Mouse (Mus musculus) heart, adult 8-10 months (tissue): ENCODE results near the gene Clock. TPM values are rescaled to one million over a fixed set of nuclear protein-coding genes. Genes with fewer than 3 reads are reported as not detected.
A peak's percentile ranks its signal among the peaks of the same experiment; 100 is the strongest.

Experiments used
- DNase-seq: peaks from one replicate; pipeline ENCODE4 v3.0.0; 2022; ENCODE audit warnings: low spot score
- total RNA-seq, 4 experiments: library from RNA; stranded (reverse); gene quantifications; 2 replicates each; pipeline ENCODE4 v1.2.4; 2022

Clock gene
- total RNA-seq: 10 to 100 TPM; 22.9 to 28.9 (median 23.7) TPM

DNA sequence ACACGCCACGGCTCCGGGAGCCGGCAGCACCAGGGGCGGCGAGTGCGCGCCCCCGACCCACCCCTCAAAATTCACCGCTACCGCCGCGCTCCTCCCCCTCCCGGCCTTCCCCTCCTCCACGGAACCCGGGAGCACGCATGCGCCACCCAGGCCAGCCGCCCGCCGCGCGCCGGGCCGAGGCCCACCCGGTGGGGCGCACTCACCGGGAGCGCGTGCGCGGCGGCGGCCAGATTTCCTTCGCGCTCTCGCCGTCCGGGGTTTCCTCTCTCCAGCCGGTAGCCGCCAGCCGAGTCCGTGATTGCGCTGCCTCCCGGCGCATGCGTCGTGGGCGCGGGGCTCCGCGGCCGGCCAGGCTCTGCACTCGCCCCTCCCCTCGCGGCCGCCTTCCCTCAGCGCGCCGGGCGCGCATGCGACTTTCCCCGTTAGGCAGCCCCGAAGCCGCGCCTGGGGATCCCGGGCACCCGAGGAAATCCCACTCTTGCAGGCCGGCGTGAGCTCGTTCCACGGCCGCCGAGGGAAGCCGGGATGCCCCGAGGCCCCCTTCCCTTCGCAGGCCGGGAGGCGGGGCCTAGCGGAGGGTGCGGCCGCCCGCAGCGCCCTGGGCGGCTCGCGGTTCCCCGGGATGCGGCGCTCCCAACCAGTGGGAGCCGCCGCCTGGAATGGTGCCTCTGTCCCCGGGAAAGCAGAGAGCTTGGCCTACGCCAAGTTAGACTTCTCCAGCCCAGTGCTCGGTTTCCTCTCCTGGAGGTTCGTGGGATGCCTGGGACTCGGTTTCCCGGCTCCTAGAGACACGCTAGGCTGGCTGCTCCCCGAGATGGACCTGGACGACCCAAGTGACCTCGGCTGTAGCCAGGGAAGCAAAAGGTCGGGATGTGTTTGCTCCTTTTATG is at the start of gene Clock:
Gene Clock, minus strand, starts transcription at position 341 of the 890 bp plus-strand sequence.
- peak; percentile 86 for DNase-seq

DNA sequence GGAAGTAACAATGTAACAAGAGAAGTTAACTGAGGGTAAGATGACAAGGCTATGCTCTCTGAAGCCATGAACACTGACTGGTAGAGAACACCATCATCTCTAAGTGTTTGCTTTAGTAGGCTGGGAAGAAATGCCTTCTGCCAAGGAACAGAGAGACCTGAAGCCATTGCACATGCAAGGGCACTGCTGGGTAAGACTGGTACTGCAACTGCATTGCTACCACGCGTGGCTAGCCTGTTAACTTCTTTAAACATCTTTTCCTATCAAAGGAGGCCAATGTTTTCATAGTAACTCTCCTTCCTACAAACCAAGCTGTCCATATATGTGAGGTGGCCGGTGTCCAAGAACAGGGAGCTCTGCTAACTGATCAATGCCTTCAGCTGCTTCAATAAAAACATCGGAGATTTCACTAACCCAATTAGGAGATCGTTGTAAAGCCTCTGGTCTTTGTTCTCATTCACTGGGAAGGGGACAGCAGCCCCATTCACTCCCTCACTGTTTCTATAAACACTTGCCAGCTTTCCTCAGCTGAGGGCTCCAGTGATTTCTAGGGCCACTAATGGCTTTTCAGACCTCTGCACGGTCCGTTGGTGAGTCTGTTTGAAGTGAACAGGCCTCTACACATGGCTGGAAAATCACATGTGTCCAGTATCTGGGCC is 47.5 kb upstream of the Clock start:
- no peak for DNase-seq

DNA sequence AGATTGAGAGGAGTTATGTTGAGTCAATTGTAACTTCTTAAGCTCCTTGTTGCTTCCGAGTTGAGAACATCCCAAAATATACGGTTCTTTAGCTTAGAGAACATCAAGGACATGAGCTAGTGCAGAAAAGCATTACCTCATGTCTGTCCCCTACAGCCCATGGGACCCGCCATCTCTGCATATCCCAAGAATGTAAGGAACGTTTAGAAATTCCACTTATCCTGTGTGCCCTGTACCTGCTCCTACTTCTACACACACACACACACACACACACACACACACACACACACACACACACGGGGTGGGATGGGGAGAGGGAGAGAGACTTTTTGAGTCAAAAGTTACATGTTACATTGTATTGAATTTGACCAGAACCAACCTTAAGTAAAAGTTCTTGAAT is 46.9 kb upstream of the Clock start:
- DNase-seq: no peak

DNA sequence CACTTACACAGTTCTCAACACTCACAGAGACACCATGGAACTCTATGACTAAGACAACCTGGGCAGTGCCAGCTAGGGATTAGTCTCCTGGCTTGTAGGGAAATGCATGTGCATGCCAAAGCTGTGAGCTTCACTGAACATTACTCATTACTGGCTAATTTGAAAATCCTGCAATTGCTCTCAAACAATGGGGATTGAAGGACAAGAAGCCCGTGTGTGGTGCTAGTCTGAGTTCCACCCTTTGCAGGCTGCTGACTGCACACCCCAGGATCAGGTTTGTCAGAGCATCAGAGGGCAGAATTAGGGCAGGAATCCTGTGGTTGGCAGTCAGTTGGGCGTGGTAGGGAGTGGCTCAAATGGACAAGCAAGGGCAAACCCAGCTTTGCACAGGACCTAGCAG is 41.5 kb upstream of the Clock start:
- DNase-seq: no peak

DNA sequence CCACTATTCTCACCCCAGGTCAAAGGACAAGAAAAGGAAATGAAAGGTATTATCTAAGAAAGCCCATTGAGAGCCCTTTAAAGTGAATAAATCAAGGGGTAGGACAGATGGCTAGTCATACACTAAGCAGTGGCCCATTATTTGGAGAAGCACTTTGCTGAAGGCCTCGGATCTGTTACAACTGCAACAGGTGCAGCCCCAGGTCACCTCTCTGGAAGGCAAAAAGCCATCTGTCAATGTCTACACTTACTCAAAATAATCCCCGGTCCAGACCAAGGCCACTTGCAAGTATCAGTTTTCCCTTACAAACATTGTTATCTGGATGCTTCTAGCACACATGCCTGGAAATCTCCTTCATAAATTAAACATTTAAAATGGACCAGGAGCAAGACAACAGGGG is 36.3 kb upstream of the Clock start:
- DNase-seq: no peak

DNA sequence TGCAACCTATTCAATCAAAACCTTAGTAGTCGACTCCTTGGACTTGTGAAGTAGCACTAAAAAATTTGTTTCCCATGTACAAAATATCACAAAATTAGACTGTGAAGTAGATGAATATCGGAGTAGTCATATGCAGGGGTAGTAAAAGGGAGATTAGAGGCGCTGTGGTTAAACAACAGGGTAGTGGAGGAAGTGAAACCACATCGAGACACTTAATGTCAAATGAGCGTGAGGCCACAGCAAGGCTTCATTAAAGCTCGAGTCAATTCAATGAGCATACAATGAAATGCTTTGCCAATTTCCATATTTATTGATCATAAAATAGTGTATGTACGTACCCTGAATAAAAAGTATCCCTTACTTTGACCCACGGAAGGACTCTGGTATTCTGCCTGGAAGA is 32.5 kb upstream of the Clock start:
- DNase-seq: no peak

DNA sequence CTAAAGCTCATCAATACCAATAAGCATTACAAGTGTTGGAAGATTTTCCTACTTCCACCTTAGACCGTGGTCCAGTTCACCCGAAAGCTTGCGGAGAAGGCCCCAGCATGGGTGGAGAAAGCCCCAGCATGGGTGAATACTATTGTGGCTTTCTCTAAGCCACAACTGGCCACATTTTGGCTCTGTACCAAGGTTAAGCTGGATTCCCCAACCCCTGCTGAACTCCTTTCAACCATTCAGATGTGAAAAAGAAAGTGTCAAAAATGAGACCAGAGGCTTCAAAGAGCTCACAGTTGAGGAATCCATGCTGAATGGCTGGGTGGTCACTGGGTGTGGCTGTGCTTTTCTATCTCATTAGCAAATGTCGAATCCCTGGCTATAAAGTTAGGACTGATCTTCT is 29.2 kb upstream of the Clock start:
- DNase-seq: no peak

DNA sequence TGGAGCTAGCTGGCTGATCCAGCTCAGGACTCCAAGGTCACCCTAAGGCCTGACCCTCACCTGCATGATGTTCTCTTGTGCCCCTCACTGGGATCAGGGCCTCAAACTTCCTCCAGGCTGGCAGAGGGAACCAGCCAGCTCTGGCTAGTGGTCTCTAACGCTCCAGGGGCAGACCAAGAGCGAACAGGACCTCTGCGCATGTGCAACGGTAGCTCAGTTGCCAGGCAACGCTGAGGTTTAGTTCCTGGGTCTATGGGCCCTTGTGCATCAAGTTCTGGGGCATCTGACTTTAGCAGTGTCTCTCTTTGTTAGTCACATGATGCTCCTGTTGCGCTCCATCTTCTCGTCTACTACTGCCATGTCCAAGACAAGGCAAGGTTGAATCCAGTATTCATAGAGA is 26.4 kb upstream of the Clock start, which contains the start of gene Pdcl2:
Gene Pdcl2, minus strand, starts transcription at position 204 of the 400 bp plus-strand sequence.
- no peak for DNase-seq

DNA sequence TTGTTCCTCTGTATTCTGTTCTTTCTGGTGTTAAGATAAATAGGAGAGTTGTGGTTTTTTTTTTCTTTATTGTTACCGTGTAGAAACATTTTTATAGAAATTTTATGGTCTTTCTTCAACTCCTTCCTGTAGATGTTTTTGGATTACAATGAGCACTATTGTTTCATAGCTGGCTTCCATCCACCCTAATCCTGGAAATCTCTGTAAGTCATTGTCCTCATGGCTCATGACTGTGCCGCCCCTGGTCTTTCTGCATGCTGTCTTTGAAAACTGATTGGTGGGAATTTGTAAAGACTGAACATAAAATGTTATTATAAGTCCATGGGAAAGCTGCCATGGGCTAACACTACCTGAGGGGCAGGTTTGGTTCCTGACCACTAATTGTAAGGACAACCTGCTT is 22.7 kb upstream of the Clock start:
- DNase-seq: peak; percentile 11

DNA sequence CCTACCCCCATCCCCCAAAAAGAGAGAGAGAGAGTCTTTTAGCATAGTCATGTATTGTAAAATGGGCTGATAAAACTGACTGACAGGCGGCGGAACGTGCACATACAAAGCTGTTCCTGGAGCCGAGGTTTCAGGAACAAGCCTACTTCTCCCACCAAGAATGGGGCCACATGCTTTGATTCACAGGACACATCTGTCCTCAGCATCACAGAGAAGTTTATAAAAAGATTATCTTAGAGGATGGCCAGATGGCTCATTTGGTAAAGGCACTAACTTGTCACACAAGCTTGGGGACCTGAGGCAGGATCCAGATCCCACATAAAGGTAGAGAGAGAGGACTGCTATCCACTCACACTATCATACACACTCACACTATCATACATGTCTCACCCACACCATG is 20.5 kb upstream of the Clock start:
- DNase-seq: no peak

DNA sequence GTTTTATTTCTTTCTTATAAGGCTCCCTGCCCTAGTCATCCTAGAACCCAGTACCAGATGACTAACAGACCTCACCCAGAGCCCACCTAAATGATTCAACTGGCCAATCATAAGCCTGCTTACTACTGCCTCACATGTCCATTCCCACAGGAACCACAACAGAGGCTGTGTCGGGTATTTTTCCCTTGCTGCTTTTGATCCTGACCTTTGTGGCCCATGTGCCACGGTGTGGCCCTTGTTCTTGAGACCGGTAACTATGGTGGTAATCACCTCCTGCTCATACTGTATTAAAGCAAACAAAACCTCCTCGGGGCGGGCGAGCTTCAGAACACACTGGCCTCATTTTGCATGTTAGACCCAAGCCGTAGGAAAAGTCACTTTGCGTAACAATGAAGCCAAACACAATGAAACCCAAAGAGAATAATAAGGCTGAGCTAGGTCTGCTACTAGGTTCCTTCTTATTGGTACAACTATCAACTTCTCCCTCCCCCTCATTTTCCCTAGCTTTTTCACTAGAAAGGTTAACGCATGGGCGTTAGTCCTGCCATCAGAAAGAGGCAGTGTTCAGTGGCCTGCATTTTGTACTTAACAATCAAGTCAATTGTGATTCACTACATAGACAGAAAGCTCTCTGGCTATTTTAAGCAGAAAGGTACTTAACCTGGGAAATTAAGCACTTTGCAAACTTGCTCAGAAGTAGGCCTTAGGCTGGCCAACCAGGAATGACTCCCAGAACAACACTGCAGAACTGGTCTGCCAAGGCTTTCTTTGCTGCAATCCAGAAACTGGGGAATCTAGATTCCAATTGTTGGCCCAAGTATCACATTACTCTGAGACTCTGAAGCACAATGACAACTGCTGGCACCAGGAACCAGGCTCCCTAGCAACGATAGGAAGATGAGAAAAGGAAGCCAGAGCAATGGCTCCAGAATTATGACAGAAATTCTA is 16.9 kb upstream of the Clock start:
- no peak for DNase-seq

DNA sequence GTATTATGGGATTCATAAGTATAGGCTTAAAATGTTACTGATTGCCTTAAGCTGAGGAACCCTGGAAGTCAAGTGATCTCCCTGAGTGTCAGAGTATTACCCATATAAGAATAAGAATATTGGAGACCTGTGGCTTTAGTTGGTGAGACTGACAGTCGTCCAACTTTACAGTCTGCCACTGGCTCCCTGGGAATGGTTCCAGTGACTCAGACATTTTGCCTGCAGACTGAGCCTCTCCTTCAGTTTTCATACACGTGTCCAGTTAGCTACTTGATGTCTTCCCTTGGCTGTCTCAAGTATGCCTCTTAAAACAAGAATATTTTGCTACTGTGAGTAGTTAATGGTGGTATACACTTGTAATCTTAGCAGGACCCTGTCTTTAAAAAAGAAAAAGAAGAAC is 3.6 kb upstream of the Clock start:
- DNase-seq: no peak

DNA sequence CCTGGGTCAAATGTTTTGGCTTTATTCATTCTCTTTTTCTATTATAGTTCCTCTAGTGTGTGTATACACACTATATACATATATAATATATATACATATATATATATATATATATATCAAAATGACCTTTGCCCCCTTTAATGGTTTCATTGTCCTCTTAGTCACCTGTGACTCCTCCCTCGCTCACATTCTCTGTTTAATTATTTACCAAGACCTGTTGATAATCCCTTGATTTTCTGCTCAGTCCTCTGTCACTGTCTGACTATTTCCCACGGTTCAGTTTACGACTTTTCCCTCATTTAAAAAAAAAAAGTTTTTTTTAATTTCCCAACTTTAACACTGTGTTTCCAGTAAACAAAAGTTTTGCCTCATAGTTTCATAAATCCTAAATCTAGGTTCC is 1.7 kb upstream of the Clock start:
- DNase-seq: no peak

DNA sequence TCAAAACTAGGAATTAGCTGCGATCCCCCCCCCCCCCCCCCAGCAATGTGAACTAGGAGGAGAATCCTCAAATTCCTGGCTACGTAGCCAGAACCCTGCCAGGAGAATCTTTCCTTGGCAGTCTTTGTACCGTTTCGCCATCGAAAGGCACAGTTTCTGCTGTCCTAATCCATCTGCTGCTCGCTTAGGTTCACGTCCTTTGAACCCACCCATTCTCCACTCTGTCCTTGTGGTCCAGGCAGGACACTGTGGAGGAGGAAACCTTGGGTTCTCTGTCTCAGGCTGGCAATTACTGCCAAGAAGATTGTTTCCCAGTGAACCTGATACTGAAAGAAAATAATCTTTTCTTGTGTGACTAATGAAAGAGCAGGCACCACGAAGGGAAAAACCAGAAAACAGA is 1.0 kb upstream of the Clock start:
- no peak for DNase-seq

DNA sequence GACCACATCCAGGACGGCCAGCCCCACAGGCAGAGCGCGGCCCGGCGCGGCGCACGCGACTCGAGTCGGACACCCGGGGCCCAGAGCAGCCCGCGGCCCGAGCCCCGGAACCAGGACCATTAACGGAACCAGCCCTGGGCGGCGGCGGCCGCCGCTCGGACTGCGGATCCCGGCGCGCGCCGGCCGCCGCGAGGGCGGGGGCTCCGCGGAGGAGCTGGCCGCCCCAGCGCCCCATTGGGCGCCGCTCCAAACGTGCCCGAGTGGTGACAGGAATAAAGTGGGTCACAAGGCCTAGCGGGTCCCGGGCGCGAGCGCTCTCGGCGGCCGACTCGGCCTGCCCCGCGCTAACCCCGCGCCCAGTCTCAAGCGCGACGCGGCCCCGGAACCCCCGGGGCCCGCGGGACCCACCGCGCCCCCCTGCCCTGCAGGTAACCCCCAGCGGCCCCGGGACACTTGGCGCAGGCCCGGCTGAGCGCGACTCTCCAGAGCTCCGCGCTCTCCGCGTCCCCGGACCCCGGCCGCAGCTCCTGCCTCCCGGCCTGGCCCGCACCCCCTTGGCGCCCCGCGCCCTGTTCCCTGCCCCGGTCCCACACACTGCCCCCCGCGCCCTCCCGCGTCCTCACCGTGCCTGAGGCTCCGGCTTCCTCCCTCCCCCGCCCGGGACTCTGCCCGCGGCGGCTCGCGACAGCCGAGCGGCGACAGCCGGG is 694 bp downstream of the Clock start:
- peak; percentile 67 for DNase-seq

DNA sequence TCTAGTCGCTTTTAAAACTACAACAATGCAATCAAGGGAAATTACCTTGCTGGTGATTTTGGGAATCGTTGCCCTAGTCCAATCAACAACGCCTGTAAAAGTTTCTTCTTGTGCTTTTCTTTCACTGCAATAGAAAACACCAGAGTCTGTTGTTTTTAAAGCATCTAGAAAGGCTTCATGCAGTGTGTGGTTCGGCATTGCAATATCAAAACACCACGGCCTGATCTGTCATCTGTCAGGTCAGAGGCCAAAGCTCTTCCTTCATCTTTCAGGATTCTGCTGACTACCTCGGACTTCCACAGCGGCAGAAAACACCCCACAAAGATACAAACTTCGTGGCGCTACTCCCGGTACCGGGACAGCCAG is 1.2 kb downstream of the Clock start:
- DNase-seq: peak; percentile 8

DNA sequence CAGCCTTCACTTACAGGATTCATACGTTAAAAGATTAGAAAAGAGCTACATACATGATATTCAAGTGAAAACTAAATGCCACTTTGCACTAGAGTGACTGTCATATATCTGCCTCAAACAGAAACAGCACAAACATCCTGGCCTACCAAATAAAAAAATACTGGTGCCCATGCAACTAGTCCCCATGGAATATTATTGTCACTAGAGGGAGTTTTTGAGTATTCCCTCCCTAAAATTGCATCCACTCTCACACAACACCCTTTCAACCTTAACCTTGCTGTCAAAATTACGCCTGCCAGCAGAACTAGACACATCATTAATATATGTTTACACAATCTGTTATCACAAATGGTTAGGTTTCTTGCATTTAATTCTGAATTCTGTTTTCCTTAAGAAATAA is 2.6 kb downstream of the Clock start:
- DNase-seq: no peak

DNA sequence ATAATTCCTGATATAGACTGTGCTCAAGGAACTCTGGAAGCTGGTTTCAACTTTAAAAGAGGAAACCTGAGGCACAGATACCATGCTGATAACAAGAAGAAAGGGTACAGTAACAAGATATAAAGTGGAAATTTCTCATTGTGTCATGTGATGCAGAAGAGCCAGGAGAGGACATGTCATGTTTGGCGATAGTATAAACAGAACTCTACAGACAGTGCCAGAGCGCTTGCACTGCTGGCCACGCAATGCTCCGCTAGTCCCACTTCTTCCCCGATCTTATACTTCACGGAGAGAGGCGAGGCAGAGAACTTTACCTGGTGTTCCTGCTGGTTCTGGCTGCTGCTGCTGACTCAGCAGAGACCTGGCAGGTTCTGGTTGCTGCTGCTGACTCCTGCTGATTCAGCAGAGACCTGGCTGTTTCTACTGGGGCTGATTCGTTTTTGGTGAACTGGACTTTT is 15.3 kb downstream of the Clock start:
- DNase-seq: no peak

DNA sequence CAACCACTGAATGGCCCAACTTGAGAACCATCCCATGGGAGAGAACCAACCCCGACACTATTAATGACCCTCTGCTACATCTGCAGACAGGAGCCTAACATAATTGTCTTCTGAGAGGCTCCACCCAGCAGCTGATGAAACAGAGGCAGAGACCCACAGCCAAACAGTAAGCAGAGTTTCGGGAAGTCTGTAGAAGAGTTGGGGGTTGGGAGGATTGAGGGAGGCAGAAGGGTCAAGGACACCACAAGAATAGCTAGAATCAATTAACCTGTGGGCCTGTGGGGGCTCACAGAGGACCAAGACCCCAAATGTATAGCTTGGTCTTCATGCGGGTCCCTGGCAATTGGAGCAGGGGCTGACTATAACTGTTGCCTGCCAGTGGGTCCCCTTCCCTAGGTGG is 16.3 kb downstream of the Clock start:
- DNase-seq: no peak

DNA sequence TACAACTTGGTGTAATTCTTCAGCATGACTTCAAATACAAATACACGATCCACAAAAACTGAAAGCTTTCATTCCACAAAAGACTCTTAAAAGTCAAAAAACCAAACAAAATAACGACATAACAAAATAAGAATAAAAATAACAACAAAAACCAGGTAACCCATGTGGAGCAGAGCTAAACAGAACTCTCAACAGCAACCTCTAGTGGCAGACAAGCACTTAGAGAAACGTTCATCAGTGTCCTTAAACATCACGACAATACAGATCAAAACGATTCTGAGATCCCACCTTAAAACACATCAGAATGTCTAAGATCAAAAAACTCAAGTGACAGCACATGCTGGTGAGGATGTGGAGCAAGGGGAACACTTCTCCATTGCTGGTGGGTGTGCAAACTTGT is 17.5 kb downstream of the Clock start:
- DNase-seq: no peak

DNA sequence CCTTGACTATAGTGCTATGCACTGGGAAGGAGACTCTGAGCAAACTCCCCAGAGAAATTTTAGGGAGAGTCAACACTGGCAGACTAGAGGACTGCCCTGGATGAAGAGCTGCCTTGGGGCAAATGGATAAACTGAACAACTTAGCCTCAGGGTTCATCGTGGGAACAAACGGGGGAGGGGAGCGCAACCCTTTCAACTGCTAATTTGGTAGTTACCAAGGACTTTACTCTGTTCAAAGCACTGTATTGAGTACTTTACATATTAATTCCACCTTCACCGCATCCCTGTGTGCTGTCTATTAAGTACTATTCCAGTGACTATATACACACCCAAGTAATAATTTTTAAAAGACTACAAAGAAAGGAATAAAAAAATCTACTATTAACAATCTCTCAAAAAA is 18.9 kb downstream of the Clock start:
- DNase-seq: no peak
